Mouse (Mus musculus): ENCODE measurements around the gene Fbxw9.

GRCm38 (mm10) chr8:85014431-85014830, 45.4 kb upstream of the Fbxw9 start, which contains the start of gene Best2:
- TF ChIP-seq POLR2A (IDR thresholded peaks at IDR 0.05; ENCODE audit: insufficient read length, low read depth) (no peak), E2F4 (IDR thresholded peaks at IDR 0.05; ENCODE audit: insufficient read depth) (no peak), TCF12 (IDR thresholded peaks at IDR 0.05; ENCODE audit: insufficient read depth, poor library complexity, severe bottlenecking) (no peak), CEBPB (IDR thresholded peaks at IDR 0.05; ENCODE audit: insufficient read depth, poor library complexity, severe bottlenecking) (no peak), POLR2AphosphoS2 (IDR thresholded peaks at IDR 0.05; ENCODE audit: insufficient read length, low read depth) (no peak), REST (IDR thresholded peaks at IDR 0.05; ENCODE audit: insufficient read depth, insufficient read length) (no peak), USF1 (IDR thresholded peaks at IDR 0.05; ENCODE audit: low read depth) (no peak), MYOD1 (IDR thresholded peaks at IDR 0.05; ENCODE audit: control insufficient read depth in 1 of 3, insufficient read length in 2 of 3, low read depth in 2 of 3) (no peak), MAX (IDR thresholded peaks at IDR 0.05; ENCODE audit: low read depth) (no peak)

All from myocyte (in vitro differentiated cells).